9 mouse cellular contexts compared by ENCODE assay signal in genomic region chr13:6836351-6837074, GRCm38 (mm10).
DNase-seq lines count a peak whose midpoint lies in the region; ATAC-seq and TF ChIP-seq lines count a peak whose summit lies in the region.
"Had no signal": no experiment of that assay in that cellular context is flagged by ENCODE, and none has a peak within 500 bp of the region (broad histone marks: within the 10 kb centered on the region; RNA-seq: fewer than 3 reads in every experiment).

No protein-coding gene starts in this region.

- no peaks in the 10 kb centered on the region for H3K9me3 ChIP-seq in hindbrain, embryonic 10.5 days
- H3K9me3 ChIP-seq: megakaryocyte, embryonic 14.5 days had no signal

- TF ChIP-seq CTCF in C2C12 (IDR thresholded peaks at IDR 0.05; ENCODE audit: control insufficient read depth, insufficient read depth, insufficient read length) (peak; percentile 8), Patski (IDR thresholded peaks at IDR 0.05) (peak; percentile 74)

- CTCF ChIA-PET in Patski (lab: Charles Lee), result no interaction called here

- in situ Hi-C loops in Patski (cut with MboI; ENCODE audit: low pct_unique_long_range_greater_than_20kb), result loop anchor here (10.0 kb wide), 1 partner anchor 1948 kb away; no protein-coding TSS in a partner anchor

- H3ac ChIP-seq in C2C12 (ENCODE audit: control insufficient read depth, insufficient read length, low read depth), result no peak overlapping the region

- H3K27ac ChIP-seq in hindbrain, embryonic 10.5 days, result no peak overlapping the region

- 45% methylated on average over 6 of the region's 6 CpGs for WGBS in hindbrain, embryonic 10.5 days

- H3K4me3 ChIP-seq in C2C12 (ENCODE audit: insufficient read depth, poor library complexity, severe bottlenecking), result no peak overlapping the region
- H3K4me3 ChIP-seq in hindbrain, embryonic 10.5 days, result no peak overlapping the region
- H3K4me3 ChIP-seq: megakaryocyte, embryonic 14.5 days had no signal

- POLR2A ChIA-PET in Patski (lab: Charles Lee), result no interaction called here

- no peak for DNase-seq in Patski (ENCODE audit: low read depth, low spot score)
- peak; percentile 50 to 66 for DNase-seq in cerebellum, postnatal 4 days (ENCODE audit: low spot score in 2 of 2)
- peak; percentile 63 for DNase-seq in hindbrain, embryonic 10.5 days (ENCODE audit: low spot score)
- peak; percentile 40 to 70 for DNase-seq in layer of hippocampus, adult 8-10 months (ENCODE audit: low spot score in 2 of 2)
- DNase-seq in lung, postnatal 25 days (ENCODE audit: low spot score), result peak; percentile 29
- DNase-seq in retina, postnatal 7 days (ENCODE audit: low read depth, low spot score), result peak; percentile 46
- no peak for DNase-seq in gastrocnemius, adult 8-10 months (ENCODE audit: low spot score in 2 of 2)

- ATAC-seq in Patski, result peak; percentile 71

- no peaks in the 10 kb centered on the region for H3K27me3 ChIP-seq in C2C12 (ENCODE audit: control insufficient read depth, insufficient read depth, insufficient read length)
- H3K27me3 ChIP-seq in Patski, result peaks cover 20% of the 10 kb centered on the region
- no peaks in the 10 kb centered on the region for H3K27me3 ChIP-seq in hindbrain, embryonic 10.5 days (ENCODE audit: insufficient read depth, poor library complexity, severe bottlenecking)
- H3K27me3 ChIP-seq: megakaryocyte, embryonic 14.5 days had no signal

- H3K36me3 ChIP-seq in C2C12 (ENCODE audit: control insufficient read depth, insufficient read depth), result no peaks in the 10 kb centered on the region
- no peaks in the 10 kb centered on the region for H3K36me3 ChIP-seq in hindbrain, embryonic 10.5 days

- no peaks in the 10 kb centered on the region for H3K4me1 ChIP-seq in hindbrain, embryonic 10.5 days (replicated peaks)

- H3K79me3 ChIP-seq in C2C12 (ENCODE audit: low read depth), result no peaks in the 10 kb centered on the region

- H3K79me2 ChIP-seq in C2C12 (ENCODE audit: control insufficient read depth, insufficient read depth), result no peaks in the 10 kb centered on the region

TF ChIP-seq in C2C12, 6 proteins besides CTCF, POLR2A, EP300 and RAD21:
- TF ChIP-seq CEBPB (IDR thresholded peaks at IDR 0.05; ENCODE audit: low read depth), result no peak
- TF ChIP-seq USF1 (IDR thresholded peaks at IDR 0.05; ENCODE audit: low read depth), result no peak
- TF ChIP-seq MYOD1 (IDR thresholded peaks at IDR 0.05; ENCODE audit: control insufficient read depth, insufficient read length, low read depth), result no peak
- TF ChIP-seq FOSL1 (IDR thresholded peaks at IDR 0.05; ENCODE audit: insufficient read depth, low read length, poor library complexity, severe bottlenecking), result no peak
- TF ChIP-seq MAX (IDR thresholded peaks at IDR 0.05), result no peak
- no peak for TF ChIP-seq MYOG (IDR thresholded peaks at IDR 0.05; ENCODE audit: control insufficient read depth, extremely low read depth, insufficient read length)

Comparison
In these comparisons a context has a peak if more than half of its experiments do, and no peak if none do; other contexts are left out.
1. DNase-seq: peak in cerebellum, postnatal 4 days (2 of 2), hindbrain, embryonic 10.5 days (single experiment), layer of hippocampus, adult 8-10 months (2 of 2), lung, postnatal 25 days (single experiment) and retina, postnatal 7 days (single experiment); none in Patski (single experiment) and gastrocnemius, adult 8-10 months (0 of 2).